Mouse (Mus musculus): ENCODE measurements around the gene Sv2b. TPM values are rescaled to one million over a fixed set of nuclear protein-coding genes. Genes with fewer than 3 reads are reported as not detected.

Gene Sv2b
- total RNA-seq, 1 experiment from 2014 or later: not detected

GRCm38 (mm10) chr7:75296688-75297119 lies 12.4 kb downstream of the Sv2b start:
- no peak for ATAC-seq (replicated peaks; ENCODE audit: low read depth, poor library complexity, severe bottlenecking)

GRCm38 (mm10) chr7:75295228-75295865 lies 13.7 kb downstream of the Sv2b start:
- no peak for ATAC-seq (replicated peaks; ENCODE audit: low read depth, poor library complexity, severe bottlenecking)

GRCm38 (mm10) chr7:75292246-75292645 lies 16.8 kb downstream of the Sv2b start:
- no peak for ATAC-seq (replicated peaks; ENCODE audit: low read depth, poor library complexity, severe bottlenecking)

GRCm38 (mm10) chr7:75290554-75290953 lies 18.5 kb downstream of the Sv2b start:
- ATAC-seq (replicated peaks; ENCODE audit: low read depth, poor library complexity, severe bottlenecking): no peak

- ATAC-seq (replicated peaks; ENCODE audit: low read depth, poor library complexity, severe bottlenecking): no peak
Measured at GRCm38 (mm10) chr7:75287237-75287636, 21.8 kb downstream of the Sv2b start.

- ATAC-seq (replicated peaks; ENCODE audit: low read depth, poor library complexity, severe bottlenecking): no peak
Measured at GRCm38 (mm10) chr7:75282951-75283350, 26.1 kb downstream of the Sv2b start.

- no peak for ATAC-seq (replicated peaks; ENCODE audit: low read depth, poor library complexity, severe bottlenecking)
Measured at GRCm38 (mm10) chr7:75282080-75282650, 26.9 kb downstream of the Sv2b start.

- ATAC-seq (replicated peaks; ENCODE audit: low read depth, poor library complexity, severe bottlenecking): no peak
Measured at GRCm38 (mm10) chr7:75281106-75281505, 28.0 kb downstream of the Sv2b start.

- no peak for ATAC-seq (replicated peaks; ENCODE audit: low read depth, poor library complexity, severe bottlenecking)
Measured at GRCm38 (mm10) chr7:75277847-75278246, 31.2 kb downstream of the Sv2b start.

GRCm38 (mm10) chr7:75276739-75277138 lies 32.3 kb downstream of the Sv2b start:
- ATAC-seq (replicated peaks; ENCODE audit: low read depth, poor library complexity, severe bottlenecking): no peak

- ATAC-seq (replicated peaks; ENCODE audit: low read depth, poor library complexity, severe bottlenecking): no peak
Measured at GRCm38 (mm10) chr7:75274518-75274917, 34.5 kb downstream of the Sv2b start.

- no peak for ATAC-seq (replicated peaks; ENCODE audit: low read depth, poor library complexity, severe bottlenecking)
Measured at GRCm38 (mm10) chr7:75273633-75274032, 35.4 kb downstream of the Sv2b start.

- no peak for ATAC-seq (replicated peaks; ENCODE audit: low read depth, poor library complexity, severe bottlenecking)
Measured at GRCm38 (mm10) chr7:75271921-75272381, 37.1 kb downstream of the Sv2b start.

- ATAC-seq (replicated peaks; ENCODE audit: low read depth, poor library complexity, severe bottlenecking): no peak
Measured at GRCm38 (mm10) chr7:75271306-75271705, 37.8 kb downstream of the Sv2b start.

GRCm38 (mm10) chr7:75267236-75267635 lies 41.8 kb downstream of the Sv2b start:
- no peak for ATAC-seq (replicated peaks; ENCODE audit: low read depth, poor library complexity, severe bottlenecking)

- ATAC-seq (replicated peaks; ENCODE audit: low read depth, poor library complexity, severe bottlenecking): no peak
Measured at GRCm38 (mm10) chr7:75265241-75265640, 43.8 kb downstream of the Sv2b start.

GRCm38 (mm10) chr7:75259945-75260344 lies 49.1 kb downstream of the Sv2b start:
- no peak for ATAC-seq (replicated peaks; ENCODE audit: low read depth, poor library complexity, severe bottlenecking)

- ATAC-seq (replicated peaks; ENCODE audit: low read depth, poor library complexity, severe bottlenecking): no peak
Measured at GRCm38 (mm10) chr7:75253611-75254250, 55.3 kb downstream of the Sv2b start.

- ATAC-seq (replicated peaks; ENCODE audit: low read depth, poor library complexity, severe bottlenecking): no peak
Measured at GRCm38 (mm10) chr7:75240754-75241507, 68.1 kb downstream of the Sv2b start.

- no peak for ATAC-seq (replicated peaks; ENCODE audit: low read depth, poor library complexity, severe bottlenecking)
Measured at GRCm38 (mm10) chr7:75236386-75236785, 72.7 kb downstream of the Sv2b start.

- no peak for ATAC-seq (replicated peaks; ENCODE audit: low read depth, poor library complexity, severe bottlenecking)
Measured at GRCm38 (mm10) chr7:75224206-75224605, 84.9 kb downstream of the Sv2b start.

Measured in common myeloid progenitor, adult 5-6 weeks (primary cell).